Mouse (Mus musculus) forebrain, embryonic 12.5 days (tissue): ENCODE results near the gene Supv3l1. TPM values are rescaled to one million over a fixed set of nuclear protein-coding genes. Genes with fewer than 3 reads are reported as not detected.
A peak's percentile ranks its signal among the peaks of the same experiment; 100 is the strongest.
"Not testable (repeated sequence)": the region's sequence is repeated elsewhere in the genome, so short reads cannot be mapped to it uniquely, and the experiment has no call there.

Experiments
- ATAC-seq: fragments of 200-750 bp; cut with Nextera tagmentation; 2 replicates; pipeline ENCODE4 v1.8.0; 2017; ENCODE audit warnings: moderate TSS enrichment; ENCODE audit not compliant: low FRiP score
- H3K27ac ChIP-seq: fragments of 300-500 bp; sonication (generic); 2 replicates; pipeline ENCODE4 v1.5.1; 2016; ENCODE audit warnings: mild to moderate bottlenecking
- H3K27me3 ChIP-seq: fragments of 300-500 bp; sonication (generic); 2 replicates; pipeline ENCODE4 v1.6.1; 2016; ENCODE audit warnings: mild to moderate bottlenecking
- H3K36me3 ChIP-seq: fragments of 300-500 bp; sonication (generic); replicated peaks from 2 replicates; pipeline ENCODE4 v1.6.1; 2016; ENCODE audit warnings: mild to moderate bottlenecking
- H3K4me1 ChIP-seq: fragments of 300-500 bp; sonication (generic); 2 replicates; pipeline ENCODE4 v1.6.1; 2016
- H3K4me2 ChIP-seq: fragments of 300-500 bp; sonication (generic); 2 replicates; pipeline ENCODE4 v1.6.1; 2016; ENCODE audit warnings: mild to moderate bottlenecking, moderate library complexity
- H3K4me3 ChIP-seq: fragments of 300-500 bp; sonication (generic); replicated peaks from 2 replicates; pipeline ENCODE4 v1.5.1; 2016; ENCODE audit warnings: mild to moderate bottlenecking
- H3K9ac ChIP-seq: fragments of 300-500 bp; sonication (generic); 2 replicates; pipeline ENCODE4 v1.6.1; 2016; ENCODE audit warnings: mild to moderate bottlenecking
- H3K9me3 ChIP-seq: fragments of 300-500 bp; sonication (generic); 2 replicates; pipeline ENCODE4 v1.6.1; 2016
- WGBS: fragments of 180-500 bp; shearing (Covaris S2); methylation state at CpG from one replicate; pipeline ENCODE4 v1.1.7; 2016; 5-methylcytosine and 5-hydroxymethylcytosine counted together
- polyA plus RNA-seq: library from polyadenylated mRNA; unstranded; fragments of >200 nt; fragmentation: Nextera tagmentation; extraction: Ambion mirVana; gene quantifications from 2 replicates; pipeline ENCODE4 v1.2.1, GENCODE M21; 2016

Supv3l1 gene
- polyA plus RNA-seq, 1 experiment from 2014 or later: 26.4 TPM

DNA sequence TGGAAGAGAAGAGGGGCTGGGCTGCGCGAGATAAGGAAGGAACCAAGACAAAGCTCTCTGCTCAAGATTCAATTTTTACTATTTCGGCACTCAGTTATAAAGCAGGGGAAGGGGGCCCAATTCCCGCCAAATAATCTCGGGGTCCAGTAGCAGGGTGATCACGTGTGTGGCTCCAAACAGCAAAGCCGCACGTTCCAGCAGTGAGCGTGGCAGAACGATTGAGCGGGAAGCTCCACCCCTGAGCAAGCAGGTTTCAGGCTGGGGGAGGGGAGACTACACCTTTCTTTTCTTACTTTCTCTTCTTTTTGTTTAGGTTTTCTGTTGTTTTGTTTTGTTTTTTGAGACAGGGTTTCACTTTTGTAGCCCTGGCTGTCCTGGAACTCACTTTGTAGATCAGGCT is 2.5 kb upstream of the Supv3l1 start:
- H3K4me2 ChIP-seq, H3K27ac ChIP-seq, H3K9ac ChIP-seq, H3K4me3 ChIP-seq, H3K9me3 ChIP-seq, ATAC-seq, H3K27me3 ChIP-seq: not testable (repeated sequence)
- H3K4me1 ChIP-seq: peaks cover 17% of the 10 kb centered on the region
- peaks cover 22% of the 10 kb centered on the region for H3K36me3 ChIP-seq
- WGBS: 76% methylated on average over 11 of the region's 11 CpGs

DNA sequence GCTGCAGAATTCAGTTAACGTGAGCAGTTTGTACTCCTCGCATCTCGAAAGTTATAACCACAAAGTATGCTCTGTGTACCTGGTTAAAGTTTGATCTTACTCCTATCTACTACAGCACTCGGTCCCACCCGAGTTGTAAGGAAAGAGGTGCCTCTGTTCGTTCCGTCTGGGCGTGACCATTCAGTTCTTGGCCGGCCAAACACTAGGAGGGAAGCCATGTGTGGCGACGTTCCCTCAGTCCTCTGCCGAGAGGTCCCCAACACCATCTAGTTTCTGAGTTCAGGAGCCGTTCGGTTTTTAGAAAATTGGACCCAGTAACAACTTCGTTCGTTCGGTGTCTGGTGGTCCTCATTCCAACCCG is 722 bp upstream of the Supv3l1 start:
- peak; percentile 25; the same call in 1 of the 2 replicates for ATAC-seq
- peak overlapping the region; percentile 80 for H3K27ac ChIP-seq
- WGBS: 42% methylated on average over 18 of the region's 18 CpGs
- H3K27me3 ChIP-seq: no peaks in the 10 kb centered on the region
- peak overlapping the region; percentile 67 for H3K4me2 ChIP-seq
- peaks cover 17% of the 10 kb centered on the region for H3K4me1 ChIP-seq
- peaks cover 25% of the 10 kb centered on the region for H3K36me3 ChIP-seq
- H3K4me3 ChIP-seq: peak overlapping the region; percentile 95
- H3K9me3 ChIP-seq: no peaks in the 10 kb centered on the region
- peak overlapping the region; percentile 92 for H3K9ac ChIP-seq

- Histone ChIP-seq H3K9me3 (no peaks in the 10 kb centered on the region), H3K27me3 (no peaks in the 10 kb centered on the region), H3K36me3 (peaks cover 75% of the 10 kb centered on the region), H3K4me1 (0 out of 2 replicates have a peak, but pooled peaks cover 1% of the 10 kb centered on the region), H3K9ac (no peak overlapping the region), H3K4me3 (no peak overlapping the region), H3K27ac (no peak overlapping the region), H3K4me2 (no peak overlapping the region)
- ATAC-seq: no peak
- 95% methylated on average over 5 of the region's 5 CpGs for WGBS
Measured at GRCm38 (mm10) chr10:62430427-62430826, 19.1 kb downstream of the Supv3l1 start.

- Histone ChIP-seq H3K9me3 (no peaks in the 10 kb centered on the region), H3K4me1 (0 out of 2 replicates have a peak, but pooled peaks cover 5% of the 10 kb centered on the region), H3K27ac (no peak overlapping the region), H3K9ac (no peak overlapping the region), H3K27me3 (no peaks in the 10 kb centered on the region; the same call in 1 of the 2 replicates), H3K4me3 (no peak overlapping the region), H3K36me3 (peaks cover 27% of the 10 kb centered on the region), H3K4me2 (no peak overlapping the region)
- ATAC-seq: no peak
- WGBS: 52% methylated on average over 9 of the region's 9 CpGs
Measured at GRCm38 (mm10) chr10:62425081-62425871, 24.3 kb downstream of the Supv3l1 start.

GRCm38 (mm10) chr10:62422255-62422654 is 27.3 kb downstream of the Supv3l1 start, which contains the start of gene Hkdc1:
TSS of gene Hkdc1 (minus strand) at chr10:62422491.
- no peaks in the 10 kb centered on the region; the same call in 1 of the 2 replicates for H3K27me3 ChIP-seq
- H3K9me3 ChIP-seq: no peaks in the 10 kb centered on the region
- 0 out of 2 replicates have a peak, but pooled peaks cover 5% of the 10 kb centered on the region for H3K4me1 ChIP-seq
- H3K4me2 ChIP-seq: no peak within 1 kb of the TSS
- H3K36me3 ChIP-seq: no peaks in the 10 kb centered on the region
- H3K9ac ChIP-seq: no peak within 1 kb of the TSS
- no peak within 1 kb of the TSS for H3K27ac ChIP-seq
- 63% methylated on average over 15 of the region's 15 CpGs for WGBS
- no peak within 1 kb of the TSS for H3K4me3 ChIP-seq
- no peak for ATAC-seq

DNA sequence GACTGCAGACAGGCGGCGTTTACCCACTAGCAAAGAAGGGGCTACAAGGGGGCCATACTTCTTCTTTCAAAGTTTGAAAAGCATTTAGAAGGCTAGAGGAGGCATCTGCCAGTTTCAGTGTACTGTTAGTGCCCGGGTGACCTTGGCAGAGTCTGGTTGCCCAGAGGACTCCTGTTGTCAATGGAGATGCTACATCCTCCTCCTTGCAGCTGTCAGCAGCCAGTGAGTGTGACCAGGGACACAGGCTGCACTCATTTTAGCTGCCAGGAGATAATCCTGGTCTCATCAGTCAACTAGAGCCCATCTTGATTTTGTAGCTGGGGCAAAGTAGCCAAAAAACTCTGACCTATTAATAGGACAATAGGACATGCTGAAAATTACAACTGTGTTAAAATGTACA is 28.4 kb downstream of the Supv3l1 start:
- Histone ChIP-seq H3K9ac (no peak overlapping the region), H3K4me1 (0 out of 2 replicates have a peak, but pooled peaks cover 5% of the 10 kb centered on the region), H3K27ac (no peak overlapping the region), H3K9me3 (no peaks in the 10 kb centered on the region), H3K4me3 (no peak overlapping the region), H3K36me3 (no peaks in the 10 kb centered on the region), H3K4me2 (no peak overlapping the region), H3K27me3 (no peaks in the 10 kb centered on the region; the same call in 1 of the 2 replicates)
- WGBS: 93% methylated on average over 3 of the region's 3 CpGs
- ATAC-seq: no peak

DNA sequence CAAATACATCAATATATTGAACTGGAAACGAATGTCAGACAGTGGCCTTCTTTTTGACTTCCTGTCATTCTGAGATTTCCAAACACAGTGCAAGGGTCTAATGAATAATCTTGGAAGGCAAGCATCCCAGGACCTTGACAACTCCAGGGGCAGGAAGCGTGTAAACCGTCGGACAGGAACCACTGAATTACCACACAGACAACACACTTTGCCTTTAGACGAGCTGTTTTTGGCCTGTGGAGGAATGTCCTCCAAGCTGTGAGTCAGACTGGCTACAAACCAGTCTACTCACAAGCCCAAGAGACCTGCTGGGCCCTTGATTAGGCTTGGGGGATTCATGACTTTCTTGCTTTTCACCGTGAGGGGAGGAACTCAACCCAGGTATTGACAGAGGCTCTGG is 29.1 kb downstream of the Supv3l1 start:
- 0 out of 2 replicates have a peak, but pooled peaks cover 3% of the 10 kb centered on the region for H3K4me1 ChIP-seq
- no peaks in the 10 kb centered on the region for H3K9me3 ChIP-seq
- 77% methylated on average over 6 of the region's 6 CpGs for WGBS
- no peak overlapping the region for H3K4me2 ChIP-seq
- no peak overlapping the region for H3K4me3 ChIP-seq
- ATAC-seq: no peak
- no peaks in the 10 kb centered on the region; the same call in 1 of the 2 replicates for H3K27me3 ChIP-seq
- no peaks in the 10 kb centered on the region for H3K36me3 ChIP-seq
- H3K27ac ChIP-seq: no peak overlapping the region
- no peak overlapping the region for H3K9ac ChIP-seq

DNA sequence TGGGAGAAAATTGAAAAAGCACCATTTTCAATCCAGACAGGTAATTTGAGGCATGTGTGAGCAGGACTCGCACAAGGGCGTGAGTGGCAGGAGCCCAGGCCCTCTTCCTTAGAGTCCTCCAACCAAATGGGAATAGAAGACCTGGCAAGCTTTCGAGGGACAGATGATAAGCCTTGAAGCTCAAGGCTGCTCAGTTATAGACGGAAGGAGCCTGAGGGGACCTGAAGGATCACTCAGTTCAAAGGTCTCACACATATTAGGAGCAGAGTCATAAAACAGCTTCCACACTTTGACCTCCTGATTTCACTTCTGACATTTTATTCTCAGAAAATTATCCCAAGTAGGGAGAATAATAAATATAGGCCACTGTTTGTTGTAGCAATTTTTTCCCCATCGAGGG is 30.1 kb downstream of the Supv3l1 start:
- WGBS: 85% methylated on average over 5 of the region's 5 CpGs
- H3K36me3 ChIP-seq: no peaks in the 10 kb centered on the region
- no peaks in the 10 kb centered on the region; the same call in 1 of the 2 replicates for H3K27me3 ChIP-seq
- no peaks in the 10 kb centered on the region for H3K9me3 ChIP-seq
- H3K4me1 ChIP-seq: no peaks in the 10 kb centered on the region
- H3K9ac ChIP-seq: no peak overlapping the region
- H3K27ac ChIP-seq: no peak overlapping the region
- no peak overlapping the region for H3K4me3 ChIP-seq
- no peak overlapping the region for H3K4me2 ChIP-seq
- ATAC-seq: no peak

DNA sequence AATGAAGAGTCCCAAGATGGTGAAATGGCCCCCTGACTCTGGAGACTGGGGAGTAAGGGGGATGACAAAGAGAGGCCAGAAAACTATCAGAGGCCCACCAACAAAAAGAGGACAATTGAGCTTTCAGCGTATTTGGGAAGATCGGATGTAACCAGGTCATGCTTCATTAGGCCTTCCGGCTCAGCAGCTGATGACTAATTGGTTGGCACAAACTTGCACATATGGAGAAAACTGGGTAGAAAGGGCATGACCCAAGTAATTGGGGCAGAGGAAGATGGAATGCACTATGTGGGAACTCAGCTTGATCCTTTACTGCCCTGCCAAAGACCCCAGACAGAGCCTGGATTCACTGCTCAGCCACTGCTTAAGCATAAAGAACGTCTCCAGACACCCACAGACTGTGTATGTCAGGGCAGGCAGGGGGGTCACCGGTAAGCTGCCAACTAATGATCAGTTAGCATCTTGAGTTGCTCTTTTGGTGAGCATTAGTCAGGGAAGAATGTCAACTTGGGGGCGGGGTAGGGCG is 30.6 kb downstream of the Supv3l1 start:
- Histone ChIP-seq H3K36me3 (no peaks in the 10 kb centered on the region), H3K9ac (no peak overlapping the region), H3K9me3 (no peaks in the 10 kb centered on the region), H3K4me3 (no peak overlapping the region), H3K27me3 (no peaks in the 10 kb centered on the region; the same call in 1 of the 2 replicates), H3K4me2 (no peak overlapping the region), H3K27ac (no peak overlapping the region), H3K4me1 (no peaks in the 10 kb centered on the region)
- no peak for ATAC-seq
- whole genome bisulfite sequencing: 53% methylated on average over 7 of the region's 7 CpGs

DNA sequence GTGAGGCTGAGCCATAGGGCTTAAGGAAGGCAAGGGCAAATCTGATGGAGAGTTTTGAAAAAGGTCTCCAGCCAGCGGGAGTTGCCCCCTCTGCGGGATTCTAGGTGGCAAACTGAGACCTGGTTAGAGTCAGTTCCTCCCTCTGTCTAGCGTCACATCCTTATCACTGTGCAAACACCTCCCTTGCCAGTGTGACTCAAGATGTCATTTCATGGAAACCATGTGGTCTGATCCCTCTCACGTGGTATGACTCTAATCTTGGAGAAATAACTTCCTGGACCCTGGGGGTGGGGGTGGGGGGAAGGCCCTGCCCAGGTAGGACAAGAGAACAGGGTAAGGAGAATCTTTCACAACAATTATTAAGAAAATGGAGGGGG is 35.9 kb downstream of the Supv3l1 start:
- 58% methylated on average over 4 of the region's 4 CpGs for WGBS
- Histone ChIP-seq H3K4me3 (no peak overlapping the region), H3K9me3 (no peaks in the 10 kb centered on the region), H3K27ac (no peak overlapping the region), H3K9ac (no peak overlapping the region), H3K36me3 (no peaks in the 10 kb centered on the region), H3K4me2 (no peak overlapping the region), H3K27me3 (no peaks in the 10 kb centered on the region; the same call in 1 of the 2 replicates), H3K4me1 (no peaks in the 10 kb centered on the region; the same call in 1 of the 2 replicates)
- ATAC-seq: no peak

- no peaks in the 10 kb centered on the region; the same call in 1 of the 2 replicates for H3K27me3 ChIP-seq
- no peaks in the 10 kb centered on the region for H3K36me3 ChIP-seq
- no peaks in the 10 kb centered on the region; the same call in 1 of the 2 replicates for H3K4me1 ChIP-seq
- no peak overlapping the region for H3K27ac ChIP-seq
- no peaks in the 10 kb centered on the region for H3K9me3 ChIP-seq
- 42% methylated on average over 7 of the region's 8 CpGs for WGBS
- no peak overlapping the region for H3K4me2 ChIP-seq
- ATAC-seq: no peak
- no peak overlapping the region for H3K9ac ChIP-seq
- no peak overlapping the region for H3K4me3 ChIP-seq
Measured at GRCm38 (mm10) chr10:62412906-62413605, 36.5 kb downstream of the Supv3l1 start.
